Mouse (Mus musculus) CD4-positive, CD25-positive, alpha-beta regulatory T cell (primary cell): ENCODE results near the gene Gm5244. TPM values are rescaled to one million over a fixed set of nuclear protein-coding genes. Genes with fewer than 3 reads are reported as not detected.

Source experiments
- polyA plus RNA-seq: library from polyadenylated mRNA; unstranded; fragments of 100-300 nt; shearing (Covaris generic); gene quantifications from one replicate; pipeline ENCODE4 v1.2.1, GENCODE M21; 2017

The Gm5244 gene
- polyA plus RNA-seq = not detected

GRCm38 (mm10) chr19:12846382-12846781 lies at the start of gene Gm5244:
Gm5244 (plus strand) TSS chr19:12846682.

GRCm38 (mm10) chr19:12856983-12857382 lies 10.5 kb downstream of the Gm5244 start, which contains the start of gene Olfr1444:
Olfr1444 (plus strand) TSS chr19:12857283.

GRCm38 (mm10) chr19:12883555-12883954 lies 37.1 kb downstream of the Gm5244 start, which contains the start of gene Olfr1445:
Olfr1445 (plus strand) TSS chr19:12883855.

GRCm38 (mm10) chr19:12893424-12893823 lies 46.9 kb downstream of the Gm5244 start, which contains the start of gene Olfr1446:
Olfr1446 (minus strand) TSS chr19:12893524.

Other genes with a start within 250 kb of the Gm5244 start
- not detected for gene Gm4952, start 246.7 kb upstream of the Gm5244 start, polyA plus RNA-seq
- not detected for gene Glyat, start 213.4 kb upstream of the Gm5244 start, polyA plus RNA-seq
- not detected for gene Olfr1442, start 176.2 kb upstream of the Gm5244 start, polyA plus RNA-seq
- not detected for gene Olfr1443, start 168.6 kb upstream of the Gm5244 start, polyA plus RNA-seq
- gene Keg1, start 150.9 kb upstream of the Gm5244 start, polyA plus RNA-seq = not detected
- 0.19 TPM for gene Cntf, start 81.0 kb upstream of the Gm5244 start, polyA plus RNA-seq
- gene Zfp91, start 50.6 kb upstream of the Gm5244 start, polyA plus RNA-seq = 18.9 TPM
- gene Lpxn, start 50.5 kb upstream of the Gm5244 start, polyA plus RNA-seq = 155 TPM
- 0.47 TPM for gene Olfr1444, start 10.6 kb downstream of the Gm5244 start, polyA plus RNA-seq
- gene Olfr1445, start 37.2 kb downstream of the Gm5244 start, polyA plus RNA-seq = not detected
- not detected for gene Olfr1446, start 46.8 kb downstream of the Gm5244 start, polyA plus RNA-seq
- not detected for gene Olfr1447, start 57.1 kb downstream of the Gm5244 start, polyA plus RNA-seq
- not detected for gene Olfr1448, start 77.7 kb downstream of the Gm5244 start, polyA plus RNA-seq
- gene Olfr1449, start 84.2 kb downstream of the Gm5244 start, polyA plus RNA-seq = not detected
- gene Olfr1450, start 103.6 kb downstream of the Gm5244 start, polyA plus RNA-seq = not detected
- gene Olfr1451, start 148.3 kb downstream of the Gm5244 start, polyA plus RNA-seq = 0.19 TPM
- not detected for gene Olfr1453, start 181.6 kb downstream of the Gm5244 start, polyA plus RNA-seq
- not detected for gene Olfr1454, start 213.9 kb downstream of the Gm5244 start, polyA plus RNA-seq